Mouse (Mus musculus) neural tube, embryonic 11.5 days (tissue): Measurements from ENCODE around the gene Maz. TPM values are rescaled to one million over a fixed set of nuclear protein-coding genes. Genes with fewer than 3 reads are reported as not detected.

ENCODE experiments used
- ATAC-seq: fragments of 200-750 bp; cut with Nextera tagmentation; 2 replicates; pipeline ENCODE4 v1.8.0; 2017; ENCODE audit warnings: moderate number of reproducible peaks, mild to moderate bottlenecking, moderate TSS enrichment, moderate library complexity; ENCODE audit not compliant: insufficient read depth, low FRiP score, low TSS enrichment
- DNase-seq: peaks from one replicate; pipeline ENCODE4 v3.0.0-alpha.2; 2015; ENCODE audit warnings: low spot score
- H3K27ac ChIP-seq: fragments of 300-500 bp; sonication (generic); 2 replicates; pipeline ENCODE4 v1.5.1; 2014; ENCODE audit warnings: low read depth, mild to moderate bottlenecking, low read length
- H3K27me3 ChIP-seq: fragments of 300-500 bp; sonication (generic); 2 replicates; pipeline ENCODE4 v1.6.1; 2014; ENCODE audit warnings: mild to moderate bottlenecking, low read length, mixed read lengths; ENCODE audit not compliant: control insufficient read depth, insufficient read depth
- H3K36me3 ChIP-seq: fragments of 300-500 bp; sonication (generic); 2 replicates; pipeline ENCODE4 v1.6.1; 2014; ENCODE audit warnings: mild to moderate bottlenecking, low read length, moderate library complexity, mixed read lengths; ENCODE audit not compliant: control insufficient read depth, insufficient read depth
- H3K4me1 ChIP-seq: fragments of 300-500 bp; sonication (generic); 2 replicates; pipeline ENCODE4 v1.6.1; 2014; ENCODE audit warnings: low read length, mixed read lengths; ENCODE audit not compliant: control insufficient read depth, insufficient read depth
- H3K4me2 ChIP-seq: fragments of 300-500 bp; sonication (generic); 2 replicates; pipeline ENCODE4 v1.6.1; 2014; ENCODE audit warnings: low read depth, mild to moderate bottlenecking, moderate library complexity
- H3K4me3 ChIP-seq: fragments of 300-500 bp; sonication (generic); 2 replicates; pipeline ENCODE4 v1.5.1; 2014; ENCODE audit warnings: low read depth, low read length
- H3K9ac ChIP-seq: fragments of 300-500 bp; sonication (generic); 2 replicates; pipeline ENCODE4 v1.6.1; 2014; ENCODE audit warnings: mild to moderate bottlenecking, low read length
- H3K9me3 ChIP-seq: fragments of 300-500 bp; sonication (generic); 2 replicates; pipeline ENCODE4 v1.6.1; 2016; ENCODE audit warnings: low read length; ENCODE audit not compliant: control insufficient read depth
- WGBS: fragments of 180-500 bp; shearing (Covaris S2); extraction: QIAGEN DNeasy Blood & Tissue Kit; methylation state at CpG from one replicate; pipeline ENCODE4 v1.1.7; 2014; 5-methylcytosine and 5-hydroxymethylcytosine counted together
- microRNA-seq: library from miRNA; unstranded; fragments of <30 nt; microRNA quantifications from one replicate; pipeline ENCODE4, GENCODE M21; 2016
- polyA plus RNA-seq: library from polyadenylated mRNA; unstranded; fragments of >200 nt; fragmentation: Nextera tagmentation; extraction: Ambion mirVana; gene quantifications from 2 replicates; pipeline ENCODE4 v1.2.1, GENCODE M21; 2014

Maz gene
- polyA plus RNA-seq, 1 experiment from 2014 or later = 90.8 TPM

DNA sequence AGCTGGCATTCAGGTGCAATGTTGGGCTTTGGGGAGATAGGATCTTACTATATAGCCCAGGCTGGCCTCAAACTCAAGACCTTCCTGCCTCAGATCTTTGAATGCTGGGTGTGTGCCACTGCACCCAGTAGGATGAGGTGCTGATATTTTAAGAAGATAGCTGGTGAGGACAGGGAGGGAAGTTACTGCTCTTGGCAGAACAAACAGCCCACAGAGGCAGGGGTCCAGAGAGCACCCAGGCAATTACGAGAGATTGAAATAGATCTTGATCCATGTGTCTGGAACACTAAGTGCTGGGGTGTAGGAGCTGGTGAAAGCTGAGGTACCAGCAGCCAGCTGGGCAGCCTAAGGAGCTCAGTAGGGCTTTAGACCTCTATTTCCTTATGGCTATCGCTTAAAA lies 45.2 kb downstream of the Maz start:
- H3K4me1 ChIP-seq = peaks cover 6% of the 10 kb centered on the region; the same call in 1 of the 2 replicates
- no peak overlapping the region for H3K9ac ChIP-seq
- ATAC-seq (no peak), DNase-seq (no peak)
- no peak overlapping the region for H3K4me2 ChIP-seq
- 0 out of 2 replicates have a peak, but pooled peaks cover 6% of the 10 kb centered on the region for H3K36me3 ChIP-seq
- H3K27ac ChIP-seq = no peak overlapping the region
- no peaks in the 10 kb centered on the region for H3K9me3 ChIP-seq
- WGBS = 91% methylated on average over 2 of the region's 2 CpGs
- no peak overlapping the region for H3K4me3 ChIP-seq
- H3K27me3 ChIP-seq = no peaks in the 10 kb centered on the region

DNA sequence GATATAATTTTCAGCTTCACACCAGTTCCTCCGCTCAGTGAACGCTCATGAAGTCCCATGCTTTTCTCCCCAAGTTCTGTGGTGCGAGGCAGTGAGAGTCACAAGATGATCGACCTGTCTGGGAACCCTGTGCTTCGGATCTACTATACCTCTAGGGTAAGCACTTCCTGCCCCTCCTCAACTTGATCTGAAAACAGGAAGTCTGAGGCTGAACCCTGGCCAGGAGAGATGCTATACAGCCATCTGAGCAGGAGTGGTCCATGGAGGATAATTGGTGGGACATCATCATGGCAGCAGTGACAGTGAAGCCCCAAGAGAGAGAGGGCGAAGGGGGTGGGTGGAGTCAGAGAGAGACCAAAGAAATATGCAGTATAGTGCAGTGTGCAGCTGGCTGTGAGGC lies 48.0 kb downstream of the Maz start:
- Histone ChIP-seq H3K9ac (no peak overlapping the region), H3K9me3 (no peaks in the 10 kb centered on the region), H3K4me1 (peaks cover 6% of the 10 kb centered on the region; the same call in 1 of the 2 replicates), H3K27ac (no peak overlapping the region), H3K27me3 (no peaks in the 10 kb centered on the region), H3K36me3 (0 out of 2 replicates have a peak, but pooled peaks cover 6% of the 10 kb centered on the region), H3K4me3 (no peak overlapping the region), H3K4me2 (no peak overlapping the region)
- ATAC-seq (no peak), DNase-seq (no peak)
- WGBS = 91% methylated on average over 6 of the region's 6 CpGs

- no peaks in the 10 kb centered on the region for H3K9me3 ChIP-seq
- H3K4me2 ChIP-seq = peak overlapping the region; percentile 89
- no peaks in the 10 kb centered on the region for H3K27me3 ChIP-seq
- H3K4me1 ChIP-seq = peaks cover 6% of the 10 kb centered on the region; the same call in 1 of the 2 replicates
- DNase-seq (no peak), ATAC-seq (no peak)
- H3K36me3 ChIP-seq = 0 out of 2 replicates have a peak, but pooled peaks cover 6% of the 10 kb centered on the region
- H3K27ac ChIP-seq = no peak overlapping the region
- 29% methylated on average over 14 of the region's 14 CpGs for WGBS
- peak overlapping the region; percentile 96 for H3K9ac ChIP-seq
- peak overlapping the region; percentile 94 for H3K4me3 ChIP-seq
Observed at GRCm38 (mm10) chr7:126976878-126977459, 49.9 kb downstream of the Maz start.

DNA sequence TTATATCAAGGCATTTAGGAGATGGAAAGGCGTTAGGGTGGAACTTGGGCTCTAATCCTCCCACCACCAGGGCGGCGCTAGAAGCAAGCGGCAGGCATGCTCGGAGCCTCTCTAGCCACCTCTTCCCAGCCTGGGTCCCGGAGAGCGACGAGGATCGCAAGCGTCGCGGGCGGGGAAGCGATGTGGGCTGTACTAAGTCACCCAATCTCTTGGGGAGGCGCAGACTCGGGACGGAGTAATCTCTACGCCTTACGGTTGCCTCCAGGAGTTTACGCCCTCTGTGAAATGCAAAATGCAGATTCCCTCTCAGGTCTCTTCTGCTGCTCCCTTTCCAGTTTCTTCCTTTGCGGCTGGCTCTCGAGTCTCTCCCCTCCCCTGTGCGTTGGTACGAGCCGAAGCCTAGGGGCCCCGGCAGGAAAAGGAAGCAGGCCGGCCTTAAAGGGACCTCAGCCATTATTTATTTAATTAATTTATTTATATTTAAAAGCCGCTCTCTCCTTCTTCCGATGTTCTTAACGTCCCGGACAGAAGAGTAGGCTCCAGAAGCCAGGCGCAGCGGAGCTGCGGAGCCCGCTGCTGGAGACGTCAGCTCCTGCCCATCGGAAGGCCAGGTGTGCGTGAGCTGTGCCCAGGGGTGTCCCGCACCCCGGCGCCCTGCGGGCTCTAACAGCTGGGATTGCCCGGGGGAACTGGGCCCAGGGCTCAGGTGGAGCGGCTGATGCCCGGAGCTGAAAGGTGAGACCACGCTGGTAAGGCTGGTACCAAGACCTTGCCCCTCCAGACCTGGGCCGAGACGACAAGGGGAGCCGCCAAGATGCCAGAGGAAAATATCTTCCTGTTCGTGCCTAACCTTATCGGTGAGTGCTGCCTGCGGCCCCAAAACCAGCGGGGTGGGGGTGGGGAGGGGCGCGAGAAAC lies 50.6 kb downstream of the Maz start, which contains the start of gene Cdiptos:
TSS of gene Cdiptos (minus strand) at position 149 of the 917 bp plus-strand sequence.
- H3K9ac ChIP-seq = peak within 1 kb of the TSS; percentile 96
- DNase-seq = peak; percentile 98
- ATAC-seq = peak; percentile 90
- peak within 1 kb of the TSS; percentile 94 for H3K4me3 ChIP-seq
- WGBS = under 1% methylated on average over 55 of the region's 55 CpGs
- H3K9me3 ChIP-seq = no peaks in the 10 kb centered on the region
- 0 out of 2 replicates have a peak, but pooled peaks cover 6% of the 10 kb centered on the region for H3K36me3 ChIP-seq
- H3K27me3 ChIP-seq = no peaks in the 10 kb centered on the region
- H3K4me2 ChIP-seq = peak within 1 kb of the TSS; percentile 89
- H3K4me1 ChIP-seq = peaks cover 6% of the 10 kb centered on the region; the same call in 1 of the 2 replicates
- H3K27ac ChIP-seq = peak within 1 kb of the TSS; percentile 92

- WGBS = 0% methylated on average over 1 of the region's 1 CpGs
- peak within 1 kb of the TSS; percentile 89 for H3K4me2 ChIP-seq
- ATAC-seq (no peak), DNase-seq (no peak)
- no peaks in the 10 kb centered on the region for H3K27me3 ChIP-seq
- peak within 1 kb of the TSS; percentile 96 for H3K9ac ChIP-seq
- 0 out of 2 replicates have a peak, but pooled peaks cover 6% of the 10 kb centered on the region for H3K36me3 ChIP-seq
- H3K4me3 ChIP-seq = peak within 1 kb of the TSS; percentile 94
- H3K9me3 ChIP-seq = no peaks in the 10 kb centered on the region
- peak within 1 kb of the TSS; percentile 92 for H3K27ac ChIP-seq
- H3K4me1 ChIP-seq = peaks cover 6% of the 10 kb centered on the region; the same call in 1 of the 2 replicates
Observed at GRCm38 (mm10) chr7:126975893-126975949, 51.1 kb downstream of the Maz start, which contains the start of gene Cdipt. TSS of gene Cdipt (plus strand) at chr7:126975914.

DNA sequence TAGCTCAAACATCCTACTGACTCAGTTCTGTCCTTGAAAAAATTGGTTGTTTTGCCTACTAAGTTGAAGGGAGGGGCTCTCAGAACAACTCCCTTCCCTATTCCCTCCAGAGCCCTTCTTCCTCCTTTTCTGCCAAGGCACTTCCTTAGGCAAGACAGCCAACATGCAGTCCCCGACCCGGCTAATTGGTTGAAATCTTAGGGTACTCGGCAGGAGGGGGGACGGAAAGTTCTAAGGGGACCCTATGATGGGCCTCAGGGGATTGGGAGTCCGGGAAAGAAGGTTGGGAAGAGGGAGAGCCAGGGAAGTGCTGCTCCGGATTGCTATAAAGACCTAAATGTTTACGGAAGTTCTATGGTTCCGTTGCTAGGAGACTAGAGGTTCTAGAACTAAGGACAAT lies 51.3 kb downstream of the Maz start:
- Histone ChIP-seq H3K4me3 (peak overlapping the region; percentile 94), H3K27me3 (no peaks in the 10 kb centered on the region), H3K9me3 (no peaks in the 10 kb centered on the region), H3K4me2 (peak overlapping the region; percentile 89), H3K36me3 (0 out of 2 replicates have a peak, but pooled peaks cover 6% of the 10 kb centered on the region), H3K9ac (peak overlapping the region; percentile 96; the same call in 1 of the 2 replicates), H3K27ac (no peak overlapping the region), H3K4me1 (peaks cover 6% of the 10 kb centered on the region; the same call in 1 of the 2 replicates)
- ATAC-seq (0 out of 2 replicates have a peak, but pooled peaks have one; percentile 25), DNase-seq (no peak)
- 17% methylated on average over 8 of the region's 8 CpGs for WGBS

Small RNA genes within 50 kb of the gene (microRNA-seq; reads per million reads assigned to microRNA genes)
- gene Gm44343 = not detected

Other genes starting within 250 kb of the Maz start
- 0.38 and 0.64 TPM in 2 replicates for gene Tbx6, start 245.6 kb downstream of the Maz start, polyA plus RNA-seq
- 318 and 344 TPM in 2 replicates for gene Ppp4c, start 234.5 kb downstream of the Maz start, polyA plus RNA-seq
- 14.3 and 14.4 TPM in 2 replicates for gene Fam57b, start 229.4 kb downstream of the Maz start, polyA plus RNA-seq
- not detected in 2 replicates for gene 4930451I11Rik, start 195.4 kb downstream of the Maz start, polyA plus RNA-seq
- gene Doc2a, start 179.6 kb downstream of the Maz start, polyA plus RNA-seq = 4.4 and 5.6 TPM in 2 replicates
- gene Hirip3, start 165.1 kb downstream of the Maz start, polyA plus RNA-seq = 21.0 and 23.4 TPM in 2 replicates
- 91.8 and 96.3 TPM in 2 replicates for gene Ino80e, start 164.7 kb downstream of the Maz start, polyA plus RNA-seq
- gene Taok2, start 142.3 kb downstream of the Maz start, polyA plus RNA-seq = 33.2 and 34.0 TPM in 2 replicates
- 19.7 and 20.0 TPM in 2 replicates for gene Tmem219, start 104.1 kb downstream of the Maz start, polyA plus RNA-seq
- gene Kctd13, start 98.2 kb downstream of the Maz start, polyA plus RNA-seq = 33.4 and 35.6 TPM in 2 replicates
- gene Asphd1, start 77.5 kb downstream of the Maz start, polyA plus RNA-seq = 0.82 and 0.87 TPM in 2 replicates
- gene Sez6l2, start 76.5 kb downstream of the Maz start, polyA plus RNA-seq = 10.0 and 13.5 TPM in 2 replicates
- 79.1 and 80.3 TPM in 2 replicates for gene Cdipt, start 51.1 kb downstream of the Maz start, polyA plus RNA-seq
- 0.47 and 1.1 TPM in 2 replicates for gene Cdiptos, start 50.9 kb downstream of the Maz start, polyA plus RNA-seq
- 3.0 and 4.2 TPM in 2 replicates for gene Mvp, start 12.4 kb downstream of the Maz start, polyA plus RNA-seq
- 1.1 TPM in 1 of 2 replicates, not detected in the other for gene Pagr1b, start 10.6 kb downstream of the Maz start, polyA plus RNA-seq
- 99.6 and 105 TPM in 2 replicates for gene Pagr1a, start 9.7 kb downstream of the Maz start, polyA plus RNA-seq
- 14.3 and 19.4 TPM in 2 replicates for gene Gm42742, start 5.9 kb downstream of the Maz start, polyA plus RNA-seq
- 6.2 and 6.9 TPM in 2 replicates for gene Prrt2, start 5.8 kb downstream of the Maz start, polyA plus RNA-seq
- gene Kif22, start 15.4 kb upstream of the Maz start, polyA plus RNA-seq = 156 and 168 TPM in 2 replicates
- gene Zg16, start 60.3 kb upstream of the Maz start, polyA plus RNA-seq = not detected in 2 replicates
- 1.0 and 1.1 TPM in 2 replicates for gene AI467606, start 64.3 kb upstream of the Maz start, polyA plus RNA-seq
- 1.8 and 2.0 TPM in 2 replicates for gene Qprt, start 95.2 kb upstream of the Maz start, polyA plus RNA-seq
- 0.27 TPM in 1 of 2 replicates, not detected in the other for gene Spn, start 110.8 kb upstream of the Maz start, polyA plus RNA-seq
- 91.6 and 92.0 TPM in 2 replicates for gene Cd2bp2, start 169.0 kb upstream of the Maz start, polyA plus RNA-seq
- gene Tbc1d10b, start 181.4 kb upstream of the Maz start, polyA plus RNA-seq = 23.9 and 28.8 TPM in 2 replicates
- 87.1 and 113 TPM in 2 replicates for gene Mylpf, start 181.9 kb upstream of the Maz start, polyA plus RNA-seq
- 28.7 and 31.4 TPM in 2 replicates for gene Zfp553, start 206.0 kb upstream of the Maz start, polyA plus RNA-seq
- 19.6 and 22.0 TPM in 2 replicates for gene Sept1, start 206.1 kb upstream of the Maz start, polyA plus RNA-seq
- gene Zfp771, start 217.2 kb upstream of the Maz start, polyA plus RNA-seq = 53.2 and 54.5 TPM in 2 replicates
- 205 and 228 TPM in 2 replicates for gene Dctpp1, start 233.7 kb upstream of the Maz start, polyA plus RNA-seq
- 78.0 and 79.2 TPM in 2 replicates for gene Sephs2, start 247.0 kb upstream of the Maz start, polyA plus RNA-seq